Mouse (Mus musculus) cerebellum, adult 2 months (tissue): ENCODE measurements around the gene Ccdc89.

Experiments
- CTCF ChIP-seq: fragments of 200-500 bp; IDR thresholded peaks from 2 replicates; pipeline ENCODE4 v1.5.1; 2011; ENCODE audit warnings: low read depth, mild to moderate bottlenecking, control low read depth, low read length, moderate library complexity, borderline replicate concordance; ENCODE audit not compliant: insufficient read depth
- POLR2A ChIP-seq: fragments of 200-500 bp; IDR thresholded peaks from 2 replicates; pipeline ENCODE4 v1.6.1; 2011; ENCODE audit warnings: low read length, control low read depth, borderline replicate concordance; ENCODE audit not compliant: insufficient read depth

DNA sequence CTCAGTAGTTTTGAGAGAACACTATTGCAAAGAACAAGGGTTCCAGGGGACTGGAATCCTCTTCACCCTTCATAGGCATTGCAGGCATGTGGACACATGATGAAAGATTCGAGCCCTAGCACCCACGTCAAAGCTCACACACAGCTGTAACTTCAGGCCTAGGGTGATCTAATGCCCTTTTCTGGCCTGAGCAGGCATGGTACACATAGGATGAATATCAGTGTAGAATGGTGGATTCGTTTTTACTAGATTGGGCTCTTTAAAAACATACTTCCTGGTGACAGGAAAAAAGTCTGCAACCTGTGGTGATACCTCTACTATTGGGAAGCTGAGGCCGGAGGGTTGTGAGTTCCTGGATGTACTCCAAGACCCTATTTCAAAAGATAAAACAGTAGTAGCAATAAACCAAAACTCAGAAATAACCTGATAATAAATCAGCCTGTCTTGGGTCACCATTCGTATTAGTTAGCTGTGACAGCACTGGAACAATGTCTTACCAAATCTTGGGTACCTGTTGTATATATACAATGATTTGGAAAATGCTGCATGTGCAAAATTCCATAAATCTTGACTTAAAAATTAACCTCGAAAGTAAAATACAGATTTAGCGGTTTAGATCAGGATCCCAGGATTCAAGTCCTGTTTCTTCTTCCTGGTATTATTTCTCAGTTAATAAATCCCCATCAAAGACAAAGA is 29.9 kb downstream of the Ccdc89 start:
- TF ChIP-seq POLR2A (no peak), CTCF (no peak)
